Comparison of ENCODE assay signal across 8 mouse cellular contexts in genomic region chr6:120038366-120039255, GRCm38 (mm10). TPM values are rescaled to one million over a fixed set of nuclear protein-coding genes. Genes with fewer than 3 reads are reported as not detected.
DNase-seq lines count a peak whose midpoint lies in the region; ATAC-seq and TF ChIP-seq lines count a peak whose summit lies in the region.

Wnk1 (minus strand) TSS chr6:120038672.

- no peaks in the 10 kb centered on the region for H3K9me3 ChIP-seq in MEL (replicated peaks; ENCODE audit: insufficient read depth, low read length)
- no peaks in the 10 kb centered on the region for H3K9me3 ChIP-seq in forebrain, postnatal 0 days (ENCODE audit: low read length)
- no peaks in the 10 kb centered on the region for H3K9me3 ChIP-seq in lung, embryonic 15.5 days

- H3K9ac ChIP-seq in MEL (ENCODE audit: control insufficient read depth, low read depth, low read length, poor library complexity, severe bottlenecking): peak within 1 kb of the TSS; percentile 98
- H3K9ac ChIP-seq in forebrain, postnatal 0 days: peak within 1 kb of the TSS; percentile 81
- peak within 1 kb of the TSS; percentile 71 for H3K9ac ChIP-seq in lung, embryonic 15.5 days

- TF ChIP-seq CTCF in MEL (IDR thresholded peaks at IDR 0.05 in 2 of 3, conservative IDR thresholded peaks at IDR 0.05 in 1 of 3; ENCODE audit: control insufficient read depth in 1 of 3, insufficient read depth in 1 of 3, low read depth in 2 of 3, low read length in 3 of 3, poor library complexity in 1 of 3, severe bottlenecking in 1 of 3): no peak
- TF ChIP-seq CTCF in cerebellum, adult 2 months (IDR thresholded peaks at IDR 0.05; ENCODE audit: borderline replicate concordance, insufficient read depth, low read depth, low read length): no peak
- TF ChIP-seq CTCF in forebrain, postnatal 0 days (IDR thresholded peaks at IDR 0.05; ENCODE audit: low read depth): no peak

- under 1% methylated on average over 59 of the region's 59 CpGs for WGBS in cerebellum, adult 2 months
- under 1% methylated on average over 49 of the region's 59 CpGs for WGBS in forebrain, postnatal 0 days
- WGBS in lung, embryonic 15.5 days: under 1% methylated on average over 56 of the region's 59 CpGs

- H3K27ac ChIP-seq in MEL (ENCODE audit: control insufficient read depth, low read depth, low read length): peak within 1 kb of the TSS; percentile 96
- peak within 1 kb of the TSS; percentile 80 for H3K27ac ChIP-seq in cerebellum, adult 2 months (ENCODE audit: insufficient read depth, low read length)
- peak within 1 kb of the TSS; percentile 95 for H3K27ac ChIP-seq in forebrain, postnatal 0 days (ENCODE audit: low read depth, low read length)
- H3K27ac ChIP-seq in lung, embryonic 15.5 days: peak within 1 kb of the TSS; percentile 98

- no peak for TF ChIP-seq RAD21 in MEL (IDR thresholded peaks at IDR 0.05; ENCODE audit: low read depth, low read length)

- TF ChIP-seq POLR2A in MEL (IDR thresholded peaks at IDR 0.05; ENCODE audit: control insufficient read depth in 1 of 2, insufficient read depth in 1 of 2, low read depth in 1 of 2, low read length in 2 of 2, poor library complexity in 1 of 2): peak; percentile 91 to 99
- peak; percentile 79 for TF ChIP-seq POLR2A in cerebellum, adult 2 months (IDR thresholded peaks at IDR 0.05; ENCODE audit: borderline replicate concordance, insufficient read depth, low read length)

- H3K79me2 ChIP-seq in MEL (ENCODE audit: control insufficient read depth, insufficient read depth, low read length, poor library complexity): peaks cover 39% of the 10 kb centered on the region

- peaks cover 0 to 23% of the 10 kb centered on the region in 2 experiments; a peak in 2 of 4 replicates for H3K36me3 ChIP-seq in MEL (ENCODE audit: control insufficient read depth in 1 of 2, insufficient read depth in 2 of 2, low read length in 2 of 2)
- H3K36me3 ChIP-seq in forebrain, postnatal 0 days (ENCODE audit: insufficient read depth): no peaks in the 10 kb centered on the region
- H3K36me3 ChIP-seq in lung, embryonic 15.5 days: no peaks in the 10 kb centered on the region

- peak; percentile 95 for ATAC-seq in forebrain, postnatal 0 days
- peak; percentile 95 for ATAC-seq in lung, embryonic 15.5 days (ENCODE audit: borderline replicate concordance, extremely low read depth, low FRiP score, low TSS enrichment)

- peak; percentile 98 for DNase-seq in MEL (ENCODE audit: low read depth, low spot score)
- peak; percentile 97 to 99 for DNase-seq in cerebellum, adult 2 months
- peak; percentile 100 for DNase-seq in forebrain, postnatal 0 days
- peak; percentile 97 for DNase-seq in heart, postnatal 4 days
- peak; percentile 98 for DNase-seq in layer of hippocampus, adult 8-10 months (ENCODE audit: low spot score in 2 of 2)
- peak; percentile 97 for DNase-seq in ovary, adult 18-20 months (ENCODE audit: low spot score)
- DNase-seq in thymus, postnatal 0 days (ENCODE audit: low spot score): peak; percentile 100

- H3K4me3 ChIP-seq in MEL (ENCODE audit: control insufficient read depth in 1 of 2, insufficient read depth in 1 of 2, low read depth in 2 of 2, low read length in 2 of 2): peak within 1 kb of the TSS; percentile 64 to 94
- H3K4me3 ChIP-seq in cerebellum, adult 2 months (replicated peaks; ENCODE audit: insufficient read depth, low read depth, low read length): peak within 1 kb of the TSS; percentile 92
- peak within 1 kb of the TSS; percentile 88 for H3K4me3 ChIP-seq in forebrain, postnatal 0 days (ENCODE audit: low read depth, low read length)
- peak within 1 kb of the TSS; percentile 68 for H3K4me3 ChIP-seq in lung, embryonic 15.5 days

- no peak for TF ChIP-seq EP300 in MEL (IDR thresholded peaks at IDR 0.05; ENCODE audit: low read depth in 1 of 2, low read length in 2 of 2)

- no peaks in the 10 kb centered on the region for H3K27me3 ChIP-seq in MEL (ENCODE audit: control insufficient read depth in 1 of 2, insufficient read depth in 2 of 2, low read length in 2 of 2)
- no peaks in the 10 kb centered on the region for H3K27me3 ChIP-seq in cerebellum, adult 2 months (ENCODE audit: control insufficient read depth, insufficient read depth, low read length)
- no peaks in the 10 kb centered on the region for H3K27me3 ChIP-seq in forebrain, postnatal 0 days (ENCODE audit: insufficient read depth, low read length)
- H3K27me3 ChIP-seq in lung, embryonic 15.5 days: no peaks in the 10 kb centered on the region

- H3K4me2 ChIP-seq in forebrain, postnatal 0 days (ENCODE audit: low read depth): peak within 1 kb of the TSS; percentile 79
- peak within 1 kb of the TSS; percentile 89 for H3K4me2 ChIP-seq in lung, embryonic 15.5 days

- peaks cover 0 to 3% of the 10 kb centered on the region in 2 experiments; a peak in 1 of 4 replicates for H3K4me1 ChIP-seq in MEL (ENCODE audit: control insufficient read depth in 1 of 2, insufficient read depth in 2 of 2, low read length in 2 of 2)
- H3K4me1 ChIP-seq in cerebellum, adult 2 months (ENCODE audit: control insufficient read depth, insufficient read depth, low read length): no peaks in the 10 kb centered on the region
- H3K4me1 ChIP-seq in forebrain, postnatal 0 days (ENCODE audit: insufficient read depth): peaks cover 10% of the 10 kb centered on the region
- peaks cover 13% of the 10 kb centered on the region for H3K4me1 ChIP-seq in lung, embryonic 15.5 days

TF ChIP-seq in MEL, 35 proteins besides CTCF, POLR2A, EP300 and RAD21:
- TF ChIP-seq NRF1 (IDR thresholded peaks at IDR 0.05; ENCODE audit: insufficient read depth, low read depth, low read length, poor library complexity, severe bottlenecking) (peak; percentile 92), CHD1 (IDR thresholded peaks at IDR 0.05; ENCODE audit: low read depth, low read length) (0 out of 2 replicates have a peak, but pooled peaks have one; percentile 30), NELFE (IDR thresholded peaks at IDR 0.05; ENCODE audit: low read depth, low read length) (peak; percentile 98), MXI1 (IDR thresholded peaks at IDR 0.05; ENCODE audit: low read depth, low read length) (peak; percentile 62; the same call in 1 of the 2 replicates), MAZ (IDR thresholded peaks at IDR 0.05; ENCODE audit: low read depth, low read length) (peak; percentile 59; the same call in 1 of the 2 replicates), POLR2AphosphoS5 (IDR thresholded peaks at IDR 0.05; ENCODE audit: borderline replicate concordance, low read depth, low read length) (peak; percentile 63; the same call in 1 of the 2 replicates), HCFC1 (IDR thresholded peaks at IDR 0.05; ENCODE audit: low read depth, low read length) (peak; percentile 98), MYC (IDR thresholded peaks at IDR 0.05; ENCODE audit: low read depth, low read length) (peak; percentile 60), TCF12 (IDR thresholded peaks at IDR 0.05; ENCODE audit: low read depth, low read length) (peak; percentile 62; the same call in 1 of the 2 replicates), KAT2A (conservative IDR thresholded peaks at IDR 0.05; ENCODE audit: low read depth, low read length) (peak; percentile 99), MEF2A (IDR thresholded peaks at IDR 0.05; ENCODE audit: extremely low read depth, insufficient replicate concordance, low read depth, low read length, poor library complexity, severe bottlenecking) (no peak), UBTF (IDR thresholded peaks at IDR 0.05; ENCODE audit: borderline replicate concordance, insufficient read depth, low read depth, low read length) (peak; percentile 76; the same call in 1 of the 2 replicates), SIN3A (IDR thresholded peaks at IDR 0.05; ENCODE audit: low read length) (peak; percentile 91), CHD2 (IDR thresholded peaks at IDR 0.05; ENCODE audit: low read length) (peak; percentile 97), GABPA (IDR thresholded peaks at IDR 0.05; ENCODE audit: low read depth, low read length) (no peak), MAX (IDR thresholded peaks at IDR 0.05; ENCODE audit: low read length) (no peak), TBP (IDR thresholded peaks at IDR 0.05; ENCODE audit: low read depth, low read length) (peak; percentile 91), GATA1 (IDR thresholded peaks at IDR 0.05; ENCODE audit: low read depth, low read length) (0 out of 2 replicates have a peak, but pooled peaks have one; percentile 8), ELF1 (IDR thresholded peaks at IDR 0.05; ENCODE audit: low read depth, low read length) (peak; percentile 94), JUND (IDR thresholded peaks at IDR 0.05; ENCODE audit: low read depth, low read length) (no peak), ETS1 (IDR thresholded peaks at IDR 0.05; ENCODE audit: low read depth, low read length) (no peak), ZMIZ1 (IDR thresholded peaks at IDR 0.05; ENCODE audit: low read depth, low read length) (peak; percentile 82), POLR2AphosphoS2 (IDR thresholded peaks at IDR 0.05; ENCODE audit: low read length) (peak; percentile 97), RCOR1 (IDR thresholded peaks at IDR 0.05; ENCODE audit: low read depth, low read length) (no peak)

RNA-seq across cellular contexts. Expression of gene Wnk1, which starts in this region (rescaled TPM):
- 31.6 and 39.0 TPM in 2 replicates for total RNA-seq in MEL (2012; rRNA removed)
- polyA plus RNA-seq in MEL (2012; ENCODE audit: insufficient read depth in 1 of 2, insufficient read length in 2 of 2, low read depth in 1 of 2, low replicate concordance in 2 of 2, missing spikeins in 1 of 2): 100 to 1,000 TPM; 104 to 735 TPM
- polyA plus RNA-seq in cerebellum, adult 2 months (2012; rRNA removed): 252 and 288 TPM in 2 replicates
- 95.6 and 130 TPM in 2 replicates for total RNA-seq in forebrain, postnatal 0 days (2014; rRNA removed)
- polyA plus RNA-seq in forebrain, postnatal 0 days (2015; fragmentation: Nextera tagmentation; extraction: Ambion mirVana): 19.5 and 34.2 TPM in 2 replicates
- 100 to 1,000 TPM; 332 to 358 TPM for total RNA-seq in heart, postnatal 4 days (2021)
- 100 to 1,000 TPM; 212 to 252 (median 217) TPM for total RNA-seq in layer of hippocampus, adult 8-10 months (2022)
- 45.4 and 52.0 TPM in 2 replicates for polyA plus RNA-seq in lung, embryonic 15.5 days (2015; fragmentation: Nextera tagmentation; extraction: Ambion mirVana)
- 47.9 and 70.7 TPM in 2 replicates for polyA plus RNA-seq in thymus, postnatal 0 days (2015; fragmentation: Nextera tagmentation; extraction: Ambion mirVana)

Comparison
In these comparisons a context has a peak if more than half of its experiments do, and no peak if none do; other contexts are left out.
1. Peak in every context shown above with its lines: DNase-seq, ATAC-seq, H3K4me3 ChIP-seq and H3K27ac ChIP-seq.